Mouse (Mus musculus): Measurements from ENCODE around the gene Slc35e3.
A peak's percentile ranks its signal among the peaks of the same experiment; 100 is the strongest.

Slc35e3 gene

GRCm38 (mm10) chr10:117697561-117698115, 48.5 kb downstream of the Slc35e3 start:
- DNase-seq (ENCODE audit: low spot score in 2 of 2) = no peak

- DNase-seq (ENCODE audit: low spot score in 2 of 2) = no peak
Measured at GRCm38 (mm10) chr10:117696827-117697560, 49.2 kb downstream of the Slc35e3 start.

GRCm38 (mm10) chr10:117696021-117696826, 49.9 kb downstream of the Slc35e3 start:
- DNase-seq (ENCODE audit: low spot score in 2 of 2) = no peak

- DNase-seq (ENCODE audit: low spot score in 2 of 2) = no peak
Measured at GRCm38 (mm10) chr10:117695605-117696004, 50.6 kb downstream of the Slc35e3 start.

GRCm38 (mm10) chr10:117695027-117695426, 51.1 kb downstream of the Slc35e3 start:
- DNase-seq (ENCODE audit: low spot score in 2 of 2) = no peak

DNA sequence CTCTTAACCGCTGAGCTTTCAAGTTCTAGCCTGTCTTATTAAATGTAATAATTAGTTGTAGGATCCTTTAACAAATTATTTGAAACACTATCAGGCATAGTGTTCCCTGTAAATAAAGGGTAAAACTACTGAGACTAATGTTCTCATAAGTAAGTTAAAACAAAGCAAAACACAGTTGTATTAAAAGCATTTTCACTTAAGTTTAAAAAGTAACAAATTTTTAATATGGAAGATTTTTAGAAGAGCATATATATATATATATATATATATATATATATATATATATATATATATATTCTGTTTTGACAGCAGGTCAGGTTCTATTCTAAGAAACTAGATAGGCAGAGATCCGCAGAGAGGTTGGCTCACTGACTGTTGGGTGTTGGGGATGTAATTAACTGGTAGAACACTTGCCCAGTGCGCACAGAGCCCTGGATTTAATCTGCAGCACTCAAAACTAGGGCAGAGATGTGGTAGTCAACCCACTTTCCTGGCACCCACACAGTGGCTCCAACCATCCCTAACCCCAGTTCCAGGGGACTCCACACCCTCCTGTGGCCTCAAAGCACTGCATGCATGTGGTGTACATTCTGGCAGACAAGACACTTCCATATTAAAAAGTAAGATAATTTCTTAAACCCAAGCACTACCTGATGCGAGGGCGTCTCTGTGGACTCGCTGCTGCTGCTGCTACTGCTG, 51.8 kb downstream of the Slc35e3 start:
- DNase-seq (ENCODE audit: low spot score in 2 of 2) = no peak

- no peak for DNase-seq (ENCODE audit: low spot score in 2 of 2)
Measured at GRCm38 (mm10) chr10:117692953-117693352, 53.2 kb downstream of the Slc35e3 start.

- DNase-seq (ENCODE audit: low spot score in 2 of 2) = no peak
Measured at GRCm38 (mm10) chr10:117692173-117692572, 54.0 kb downstream of the Slc35e3 start.

DNA sequence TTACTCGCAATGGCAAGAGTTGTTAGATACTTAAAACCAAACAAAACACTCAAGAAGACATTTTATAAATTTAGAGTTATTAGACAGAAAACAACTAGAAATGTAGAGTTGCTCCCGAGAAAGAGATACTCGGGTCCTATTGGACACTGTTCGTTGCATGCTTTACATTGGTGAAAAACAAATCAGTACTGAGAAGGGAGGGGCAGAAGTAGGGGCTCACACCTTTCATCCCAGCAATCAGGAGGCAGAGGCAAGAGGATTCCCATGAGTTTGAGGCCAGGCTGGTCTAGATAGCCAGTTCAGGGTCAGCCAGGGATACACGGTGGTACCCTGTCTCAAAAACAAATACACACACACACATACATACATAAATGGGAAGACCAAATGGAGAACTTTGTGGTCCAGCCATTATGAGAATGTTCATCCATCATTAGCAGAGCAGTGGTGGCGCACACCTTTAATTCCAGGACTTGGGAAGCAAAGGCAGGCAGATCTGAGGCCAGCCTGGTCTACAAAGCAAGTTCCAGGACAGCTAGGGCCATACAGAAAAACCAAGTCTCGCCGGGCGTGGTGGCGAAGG, 54.7 kb downstream of the Slc35e3 start:
- DNase-seq (ENCODE audit: low spot score in 2 of 2) = no peak

DNA sequence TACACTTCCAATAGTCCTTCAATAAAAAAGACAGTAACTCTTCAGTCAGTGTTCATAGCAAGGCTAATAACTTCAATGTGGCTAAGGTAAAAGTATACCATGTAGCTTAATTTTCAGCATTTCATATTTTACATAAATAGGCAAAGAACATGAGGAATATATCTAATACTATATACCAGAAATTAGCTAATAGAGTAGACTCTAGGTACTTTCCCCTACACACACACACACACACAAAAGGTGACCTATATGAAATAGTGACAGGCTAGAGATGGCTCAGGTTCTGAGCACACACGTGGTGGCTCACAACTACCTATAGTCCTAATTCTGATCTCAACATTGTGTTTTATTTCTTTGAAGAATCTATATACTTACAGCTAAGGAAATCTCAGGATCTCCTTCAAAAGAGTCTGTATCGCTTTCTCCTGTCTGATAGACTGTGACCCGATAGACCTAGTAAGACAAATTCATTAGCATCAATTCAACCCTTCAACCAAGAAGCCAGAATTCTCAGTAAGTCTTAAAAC, 55.3 kb downstream of the Slc35e3 start:
- no peak for DNase-seq (ENCODE audit: low spot score in 2 of 2)

- no peak for DNase-seq (ENCODE audit: low spot score in 2 of 2)
Measured at GRCm38 (mm10) chr10:117690101-117690352, 56.1 kb downstream of the Slc35e3 start.

- no peak for DNase-seq (ENCODE audit: low spot score in 2 of 2)
Measured at GRCm38 (mm10) chr10:117689297-117690100, 56.7 kb downstream of the Slc35e3 start.

DNA sequence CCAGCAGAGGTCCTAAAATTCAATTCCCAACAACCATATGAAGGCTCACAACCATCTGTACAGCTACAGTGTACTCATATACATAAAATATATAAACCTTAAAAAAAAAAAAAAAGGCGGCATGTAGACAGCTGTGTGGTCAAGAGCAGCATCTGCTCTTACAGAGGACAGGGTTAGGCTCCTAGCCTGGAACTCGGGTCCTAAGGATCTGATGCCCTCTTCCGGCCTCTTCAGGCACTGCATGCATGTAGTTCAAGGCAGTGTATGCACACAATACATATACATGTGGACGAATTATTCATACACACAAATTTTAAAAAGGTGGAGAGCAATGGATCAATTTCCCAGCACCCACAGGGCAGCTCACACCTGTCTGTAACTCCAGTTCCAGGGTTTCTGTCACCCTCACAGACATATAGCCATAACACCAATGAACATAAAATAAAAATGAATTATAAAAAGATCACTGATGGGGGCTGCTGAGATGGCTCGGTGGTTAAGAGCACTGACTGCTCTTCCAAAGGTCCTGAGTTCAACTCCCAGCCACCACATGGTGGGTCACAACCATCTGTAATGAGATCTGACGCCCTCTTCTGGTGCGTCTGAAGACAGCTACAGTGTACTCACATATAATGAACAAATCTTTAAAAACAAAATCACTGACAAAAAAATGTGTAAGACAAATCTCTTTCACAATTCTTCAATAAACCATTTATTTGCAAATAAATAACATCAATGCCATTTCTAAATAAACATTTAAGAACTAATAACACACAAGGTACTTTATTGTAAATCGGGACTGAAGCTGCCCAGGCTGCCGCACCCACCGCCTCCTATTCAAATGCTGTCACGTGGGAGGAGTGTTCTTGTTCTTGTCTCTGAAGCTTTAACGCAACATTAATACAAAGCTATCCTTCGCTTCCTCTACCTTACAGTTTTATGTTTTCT, 57.7 kb downstream of the Slc35e3 start:
- DNase-seq (ENCODE audit: low spot score in 2 of 2) = peak in 1 of 2 experiments; percentile 19

DNA sequence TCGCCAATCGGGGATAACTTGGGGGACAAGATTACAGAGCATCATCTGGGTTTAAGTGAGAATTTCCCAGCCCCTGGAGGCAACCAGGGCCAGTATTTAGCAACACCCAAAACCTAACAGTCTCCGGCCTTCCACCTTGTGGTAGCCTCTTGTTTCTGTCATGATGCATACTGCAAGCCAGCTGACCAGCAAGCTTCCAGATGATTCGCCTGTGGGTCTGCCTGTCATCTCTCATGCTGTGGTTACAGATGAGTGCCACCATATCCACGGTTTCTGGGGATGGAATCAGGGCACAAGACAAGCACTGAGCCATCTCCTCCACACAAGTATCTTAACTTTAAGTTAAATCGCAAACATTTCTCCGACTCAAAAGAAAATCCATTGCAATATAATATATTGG, 58.6 kb downstream of the Slc35e3 start:
- no peak for DNase-seq (ENCODE audit: low spot score in 2 of 2)

DNA sequence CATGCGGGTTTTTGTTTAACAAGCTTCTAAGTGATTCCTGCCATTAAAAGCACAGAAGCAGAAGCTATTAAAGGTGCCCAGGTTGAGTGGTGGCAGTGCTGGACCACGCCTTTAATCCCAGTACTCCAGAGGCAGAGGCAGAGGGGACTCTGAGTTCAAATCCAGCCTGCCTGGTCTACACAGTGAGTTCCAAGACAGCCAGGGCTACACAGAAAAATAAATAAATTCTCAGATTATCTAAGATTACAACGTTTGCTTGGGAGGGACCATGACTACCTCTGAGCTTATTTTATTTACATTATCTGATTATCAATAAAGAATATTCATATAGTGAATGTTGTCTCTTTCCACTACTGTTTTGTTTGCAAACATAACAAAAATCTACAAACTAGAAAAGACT, 59.1 kb downstream of the Slc35e3 start:
- DNase-seq (ENCODE audit: low spot score in 2 of 2) = no peak

DNA sequence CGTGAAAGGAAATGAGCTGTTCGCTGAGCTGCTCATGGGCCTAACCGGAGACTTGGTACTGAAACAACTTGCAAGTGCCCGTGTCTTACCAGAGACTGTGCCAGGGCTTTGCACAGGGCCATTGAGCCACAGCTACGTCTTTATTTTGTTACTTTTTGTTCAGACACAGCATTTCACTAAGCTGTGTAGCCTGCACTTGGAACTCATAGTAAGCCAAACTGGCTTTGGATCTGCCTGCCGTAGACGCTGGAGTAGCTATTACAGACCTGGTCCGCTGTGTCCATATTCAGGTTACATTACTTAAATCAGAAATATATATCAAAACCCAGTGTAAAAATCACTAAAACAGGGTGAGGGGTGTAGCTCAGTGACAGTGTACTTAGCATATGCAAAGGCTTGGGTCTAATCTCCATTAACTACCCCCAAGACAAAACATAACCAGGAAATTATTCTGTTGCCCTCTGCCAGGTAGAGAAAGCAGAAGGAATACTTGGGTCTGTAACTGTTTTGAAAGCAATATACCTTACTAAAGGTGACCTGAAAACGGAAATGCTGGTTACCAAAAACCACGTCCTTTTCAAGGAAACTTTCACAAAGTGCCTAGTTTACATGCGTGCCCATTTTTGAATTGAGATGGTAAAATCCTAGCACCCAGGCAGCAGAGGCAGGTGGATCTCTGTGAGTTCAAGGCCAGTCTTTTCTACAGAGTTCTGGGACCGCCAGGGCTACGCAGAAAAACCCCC, 60.1 kb downstream of the Slc35e3 start:
- no peak for DNase-seq (ENCODE audit: low spot score in 2 of 2)

GRCm38 (mm10) chr10:117685171-117685848, 60.9 kb downstream of the Slc35e3 start:
- DNase-seq (ENCODE audit: low spot score in 2 of 2) = no peak

Measured in left cerebral cortex, adult 9 months (tissue).